In the genomic region with DNA sequence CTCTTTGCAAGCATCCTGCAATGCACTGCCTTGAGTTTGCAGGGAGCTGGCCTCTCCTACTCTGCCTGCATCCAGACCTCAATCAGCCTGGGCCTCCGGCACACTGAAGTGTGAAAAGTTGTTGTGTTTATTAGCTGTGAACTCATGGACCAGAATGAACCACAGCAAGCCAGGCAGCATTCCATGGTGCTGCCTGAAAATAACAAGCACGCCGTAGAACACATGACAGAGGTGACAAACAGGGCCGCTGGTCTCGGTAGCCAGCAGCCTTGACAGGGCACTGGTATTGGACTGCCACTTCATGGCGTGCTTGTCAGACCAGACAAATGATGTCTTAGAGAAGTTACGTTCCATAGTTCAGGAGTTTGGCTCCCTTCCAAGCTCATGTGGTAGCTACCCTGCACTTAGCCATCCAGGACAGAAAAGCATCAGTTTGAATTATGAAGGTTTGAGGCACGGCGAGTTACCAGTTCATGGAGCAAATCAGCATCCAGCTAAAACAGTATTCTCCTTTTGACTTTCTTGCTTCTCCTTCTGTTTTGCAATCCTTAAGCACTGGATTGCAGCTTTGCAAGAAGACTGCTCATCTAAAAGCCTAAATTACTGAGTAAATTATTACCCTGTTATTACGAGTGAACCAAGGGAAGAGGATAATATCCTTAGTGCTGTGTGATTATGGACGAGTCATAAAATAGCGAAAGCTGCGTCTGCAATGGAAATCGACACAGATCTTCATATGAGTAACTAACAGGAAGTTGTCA, we compare ENCODE assay signal across 8 mouse cellular contexts.
DNase-seq lines count a peak whose midpoint lies in the region; ATAC-seq lines count a peak whose summit lies in the region.

No protein-coding gene starts in this region.

- no peak for ATAC-seq in megakaryocyte progenitor cell, adult 5-6 weeks (replicated peaks; ENCODE audit: poor library complexity)
- no peak for ATAC-seq in megakaryocyte, adult 5-6 weeks (ENCODE audit: poor library complexity, severe bottlenecking)
- ATAC-seq in erythroid progenitor cell, adult 5-6 weeks (replicated peaks; ENCODE audit: low FRiP score, poor library complexity, severe bottlenecking) = no peak

- DNase-seq in gastrocnemius, postnatal 10 days = peak; percentile 6
- no peak for DNase-seq in gastrocnemius, adult 8-10 months (ENCODE audit: low spot score in 2 of 2)
- peak; percentile 38 for DNase-seq in adrenal gland, postnatal 10 days
- DNase-seq in forelimb bud, embryonic 11.5 days (ENCODE audit: low read depth, low spot score) = peak; percentile 87
- DNase-seq in kidney, postnatal 14 days = peak; percentile 62

Comparison
In these comparisons a context has a peak if more than half of its experiments do, and no peak if none do; other contexts are left out.
1. DNase-seq: peak in gastrocnemius, postnatal 10 days (single experiment), adrenal gland, postnatal 10 days (single experiment), forelimb bud, embryonic 11.5 days (single experiment) and kidney, postnatal 14 days (single experiment); none in gastrocnemius, adult 8-10 months (0 of 2).